Mouse (Mus musculus) megakaryocyte, embryonic 14.5 days (primary cell): ENCODE data around the gene Lysmd4.

Source experiments
- FLI1 ChIP-seq: IDR thresholded peaks from 2 replicates; pipeline ENCODE4 v1.6.1; 2012; ENCODE audit warnings: low read length, inconsistent platforms, mixed read lengths
- GATA1 ChIP-seq: IDR thresholded peaks from 3 replicates; pipeline ENCODE4 v1.6.1; 2012; ENCODE audit warnings: mixed read lengths, low read length, inconsistent platforms, borderline replicate concordance

DNA sequence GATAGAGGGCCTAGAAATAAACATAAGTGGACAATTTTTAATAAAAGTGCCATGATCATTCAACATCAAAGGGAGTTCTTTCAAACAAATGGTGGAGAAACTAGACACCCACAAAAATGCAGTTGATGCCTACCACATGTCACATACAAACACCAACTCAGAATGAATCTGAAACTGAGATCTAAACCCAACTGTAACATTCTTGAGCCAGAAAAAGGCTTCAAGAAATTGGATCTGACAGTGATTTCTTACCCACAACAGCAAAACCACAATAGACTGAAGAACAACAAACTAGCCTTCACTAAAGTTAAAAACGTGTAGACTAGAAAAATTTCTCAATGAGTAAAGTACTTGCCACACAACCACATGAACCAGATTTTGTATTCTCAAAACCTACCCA lies 98.0 kb downstream of the Lysmd4 start:
- TF ChIP-seq GATA1, result no peak
- TF ChIP-seq FLI1, result no peak
